ENCODE assay signal across 8 mouse cellular contexts in genomic region chr13:63278141-63278631, GRCm38 (mm10).
DNase-seq lines count a peak whose midpoint lies in the region; ATAC-seq and TF ChIP-seq lines count a peak whose summit lies in the region.

No protein-coding gene starts in this region.

- no peak for ATAC-seq in embryonic facial prominence, embryonic 12.5 days (ENCODE audit: insufficient number of reproducible peaks, insufficient read depth, low FRiP score, low TSS enrichment)
- ATAC-seq in hindbrain, embryonic 14.5 days (ENCODE audit: low FRiP score), result no peak
- ATAC-seq in limb, embryonic 15.5 days (ENCODE audit: insufficient number of reproducible peaks, low FRiP score, low TSS enrichment, low read depth), result no peak

- peak overlapping the region; percentile 49 for H3K4me2 ChIP-seq in embryonic facial prominence, embryonic 12.5 days (replicated peaks)
- peak overlapping the region; percentile 19; the same call in 1 of the 2 replicates for H3K4me2 ChIP-seq in hindbrain, embryonic 14.5 days (replicated peaks)
- H3K4me2 ChIP-seq in limb, embryonic 15.5 days, result peak overlapping the region; percentile 44

- H3K27ac ChIP-seq in bone marrow macrophage, adult 2 months (ENCODE audit: insufficient read depth, low read depth, low read length), result peak overlapping the region; percentile 62
- peak overlapping the region; percentile 88 for H3K27ac ChIP-seq in embryonic facial prominence, embryonic 12.5 days
- H3K27ac ChIP-seq in hindbrain, embryonic 14.5 days, result no peak overlapping the region; the same call in 1 of the 2 replicates
- H3K27ac ChIP-seq in limb, embryonic 15.5 days, result peak overlapping the region; percentile 84

- WGBS in embryonic facial prominence, embryonic 12.5 days, result 28% methylated on average over 5 of the region's 5 CpGs
- 58% methylated on average over 5 of the region's 5 CpGs for WGBS in hindbrain, embryonic 14.5 days
- 19% methylated on average over 5 of the region's 5 CpGs for WGBS in limb, embryonic 15.5 days

- DNase-seq in hindbrain, embryonic 14.5 days (ENCODE audit: low spot score), result no peak
- DNase-seq in frontal cortex, postnatal 14 days (ENCODE audit: low spot score in 2 of 2), result no peak
- no peak for DNase-seq in T-cell, adult 2 months (ENCODE audit: low spot score)
- no peak for DNase-seq in right cerebral cortex, postnatal 10 days (ENCODE audit: low spot score in 2 of 2)
- no peak for DNase-seq in left cerebral cortex, postnatal 36 days (ENCODE audit: low spot score in 2 of 2)

- peaks cover 10% of the 10 kb centered on the region for H3K36me3 ChIP-seq in embryonic facial prominence, embryonic 12.5 days
- H3K36me3 ChIP-seq in hindbrain, embryonic 14.5 days (replicated peaks; ENCODE audit: control insufficient read depth, insufficient read depth), result no peaks in the 10 kb centered on the region
- H3K36me3 ChIP-seq in limb, embryonic 15.5 days, result peaks cover 16% of the 10 kb centered on the region

- peaks cover 40% of the 10 kb centered on the region for H3K4me1 ChIP-seq in bone marrow macrophage, adult 2 months (ENCODE audit: control insufficient read depth, insufficient read depth, low read length)
- H3K4me1 ChIP-seq in embryonic facial prominence, embryonic 12.5 days, result peaks cover 68% of the 10 kb centered on the region
- H3K4me1 ChIP-seq in hindbrain, embryonic 14.5 days (replicated peaks; ENCODE audit: control insufficient read depth, insufficient read depth, low read length), result peaks cover 9% of the 10 kb centered on the region
- peaks cover 66% of the 10 kb centered on the region for H3K4me1 ChIP-seq in limb, embryonic 15.5 days

- no peaks in the 10 kb centered on the region for H3K9me3 ChIP-seq in embryonic facial prominence, embryonic 12.5 days
- no peaks in the 10 kb centered on the region for H3K9me3 ChIP-seq in hindbrain, embryonic 14.5 days (ENCODE audit: control insufficient read depth, low read length)
- no peaks in the 10 kb centered on the region for H3K9me3 ChIP-seq in limb, embryonic 15.5 days

- no peak for TF ChIP-seq POLR2A in bone marrow macrophage, adult 2 months (IDR thresholded peaks at IDR 0.05; ENCODE audit: borderline replicate concordance, low read depth, low read length)

- H3K4me3 ChIP-seq in bone marrow macrophage, adult 2 months (ENCODE audit: insufficient read depth, low read length), result peak overlapping the region; percentile 34
- H3K4me3 ChIP-seq in embryonic facial prominence, embryonic 12.5 days, result peak overlapping the region; percentile 30
- H3K4me3 ChIP-seq in hindbrain, embryonic 14.5 days (replicated peaks; ENCODE audit: low read length), result no peak overlapping the region
- peak overlapping the region; percentile 49 for H3K4me3 ChIP-seq in limb, embryonic 15.5 days

- H3K9ac ChIP-seq in embryonic facial prominence, embryonic 12.5 days, result peak overlapping the region; percentile 57
- H3K9ac ChIP-seq in hindbrain, embryonic 14.5 days, result 0 out of 2 replicates have a peak overlapping the region, but pooled peaks have one; percentile 1
- H3K9ac ChIP-seq in limb, embryonic 15.5 days, result peak overlapping the region; percentile 14; the same call in 1 of the 2 replicates

- no peak for TF ChIP-seq CTCF in bone marrow macrophage, adult 2 months (IDR thresholded peaks at IDR 0.05; ENCODE audit: low read depth, low read length)

- intact Hi-C loops in left cerebral cortex, postnatal 36 days (cut with DNase I), result loop anchor here (5.0 kb wide), 1 partner anchor 36 kb away; no protein-coding TSS in a partner anchor

- H3K27me3 ChIP-seq in embryonic facial prominence, embryonic 12.5 days, result no peaks in the 10 kb centered on the region
- peaks cover 10% of the 10 kb centered on the region for H3K27me3 ChIP-seq in hindbrain, embryonic 14.5 days (ENCODE audit: control insufficient read depth, insufficient read depth, low read length)
- no peaks in the 10 kb centered on the region for H3K27me3 ChIP-seq in limb, embryonic 15.5 days

Comparison
In these comparisons a context has a peak if more than half of its experiments do, and no peak if none do; other contexts are left out.
1. H3K9ac ChIP-seq: peak in every context shown above with its lines; median percentile 57 in embryonic facial prominence, embryonic 12.5 days; 14 in limb, embryonic 15.5 days; 1 in hindbrain, embryonic 14.5 days.